Mouse (Mus musculus): ENCODE measurements at regions not wholly inside any gene's neighbourhood (a gene's known extent, or its start where the extent isn't known, plus 50 kb on each side); places are given as distances from the start of the nearest gene placed in this dataset.

DNA sequence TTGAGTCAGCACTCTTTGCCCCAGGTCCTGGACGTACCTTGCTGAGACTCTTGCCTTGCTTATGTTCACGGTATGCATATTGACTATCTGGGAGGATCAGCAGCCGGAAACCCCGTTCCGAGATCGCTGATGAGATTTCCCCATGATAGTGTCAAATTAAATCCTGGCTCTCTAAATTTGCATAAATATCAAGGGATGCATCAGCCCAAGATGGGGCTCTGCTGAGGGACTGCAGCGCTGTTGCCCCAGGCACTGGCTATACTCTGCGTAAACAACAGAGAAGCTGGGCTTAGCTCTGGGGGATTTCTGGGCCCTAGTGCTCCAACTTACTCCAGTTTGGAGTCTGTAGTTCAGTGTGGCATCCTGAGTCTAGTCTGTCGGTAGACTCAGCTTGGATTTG is 641.1 kb upstream of the Sox9 start:
- no peaks in the 10 kb centered on the region for H3K27me3 ChIP-seq (ENCODE audit: poor library complexity, severe bottlenecking)
- no peak for DNase-seq (ENCODE audit: extremely low spot score, low spot score)
- WGBS, result 82% methylated on average over 9 of the region's 9 CpGs

DNA sequence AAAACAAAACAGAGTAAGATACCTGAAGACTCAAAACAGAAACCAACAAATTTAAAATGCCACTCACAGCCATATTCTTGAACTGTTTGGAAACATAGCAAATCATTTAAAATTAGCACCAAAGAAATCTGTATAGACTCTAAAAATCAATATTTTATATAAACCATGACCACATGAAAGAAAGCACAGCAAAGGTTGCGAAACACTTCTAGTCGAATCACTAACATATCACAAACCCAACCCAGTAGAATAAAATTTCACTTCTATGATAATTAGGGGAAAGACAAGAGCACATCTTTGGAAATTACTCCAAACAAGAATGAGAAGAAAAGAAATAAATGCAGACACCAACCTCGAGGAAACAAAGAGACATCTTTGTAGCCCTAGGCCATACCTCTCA is 630.0 kb upstream of the Sox9 start:
- Histone ChIP-seq H3K4me1 (peaks cover 12% of the 10 kb centered on the region), H3K36me3 (replicated peaks) (no peaks in the 10 kb centered on the region), H3K27me3 (ENCODE audit: poor library complexity, severe bottlenecking) (no peaks in the 10 kb centered on the region), H3K27ac (no peak overlapping the region), H3K4me3 (no peak overlapping the region), H3K9me3 (peaks cover 3% of the 10 kb centered on the region; the same call in 1 of the 2 replicates)
- DNase-seq (ENCODE audit: extremely low spot score, low spot score), result no peak
- WGBS, result 89% methylated on average over 3 of the region's 3 CpGs

More for the DNA sequence above, 641.1 kb upstream of the Sox9 start:
- peaks cover 40% of the 10 kb centered on the region for H3K4me1 ChIP-seq
- no peaks in the 10 kb centered on the region for H3K9me3 ChIP-seq
- no peak overlapping the region for H3K4me3 ChIP-seq
- H3K36me3 ChIP-seq (replicated peaks), result no peaks in the 10 kb centered on the region
- no peak overlapping the region for H3K27ac ChIP-seq

DNA sequence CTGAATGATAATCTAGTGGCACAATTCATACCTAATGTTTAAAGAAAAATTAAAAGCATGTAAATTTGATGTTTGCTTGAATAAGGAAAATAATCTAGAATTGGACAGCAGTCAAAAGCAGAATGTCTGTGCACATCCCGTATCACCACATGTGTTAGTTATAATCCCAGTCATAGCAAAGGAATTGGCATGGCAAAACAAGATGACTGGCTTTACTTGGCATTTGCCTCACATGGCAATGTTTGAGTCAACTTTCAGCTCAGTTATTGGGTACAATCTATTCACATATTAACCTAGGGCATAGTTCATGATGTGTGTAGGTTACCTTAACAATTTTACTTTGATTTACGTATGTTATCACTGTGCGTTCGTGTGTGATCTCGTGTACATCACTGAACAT is 628.8 kb upstream of the Sox9 start:
- Histone ChIP-seq H3K4me1 (peaks cover 12% of the 10 kb centered on the region), H3K27ac (no peak overlapping the region), H3K4me3 (no peak overlapping the region), H3K9me3 (peaks cover 3% of the 10 kb centered on the region; the same call in 1 of the 2 replicates), H3K36me3 (replicated peaks) (no peaks in the 10 kb centered on the region), H3K27me3 (ENCODE audit: poor library complexity, severe bottlenecking) (no peaks in the 10 kb centered on the region)
- 94% methylated on average over 5 of the region's 5 CpGs for WGBS
- DNase-seq (ENCODE audit: extremely low spot score, low spot score), result no peak

DNA sequence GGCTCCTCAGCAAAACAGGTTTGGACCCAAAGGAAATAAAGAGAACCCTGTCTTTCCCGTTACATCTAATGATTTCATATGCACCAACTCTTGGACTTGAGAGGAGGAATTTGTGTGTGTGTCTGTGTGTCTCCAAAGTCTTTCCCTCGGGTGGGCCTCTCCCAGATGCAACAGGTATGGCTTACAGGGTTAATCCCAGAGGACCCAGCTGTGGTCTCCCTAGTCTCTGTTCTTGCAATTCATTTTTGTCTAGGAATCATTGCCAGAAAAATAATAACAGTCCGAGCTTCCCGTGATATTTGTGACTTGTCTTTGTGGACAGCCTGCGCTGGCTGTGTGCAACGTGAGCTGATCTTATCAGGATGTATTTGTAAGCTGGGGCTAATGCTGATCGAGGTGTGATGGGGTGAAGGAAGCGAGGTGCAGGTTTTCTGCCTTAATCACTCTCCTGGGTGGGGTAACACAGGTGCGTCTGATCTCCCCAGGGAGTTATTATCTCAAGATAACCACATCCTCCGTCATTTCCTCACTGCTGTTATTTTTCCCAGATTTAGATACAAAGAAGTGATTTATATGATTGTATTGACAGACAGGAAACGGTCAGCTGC is 627.2 kb upstream of the Sox9 start:
- no peak overlapping the region for H3K27ac ChIP-seq
- H3K27me3 ChIP-seq (ENCODE audit: poor library complexity, severe bottlenecking), result no peaks in the 10 kb centered on the region
- no peak overlapping the region for H3K4me3 ChIP-seq
- H3K9me3 ChIP-seq, result peaks cover 3% of the 10 kb centered on the region; the same call in 1 of the 2 replicates
- DNase-seq (ENCODE audit: extremely low spot score, low spot score), result no peak
- 69% methylated on average over 11 of the region's 11 CpGs for WGBS
- H3K36me3 ChIP-seq (replicated peaks), result no peaks in the 10 kb centered on the region
- H3K4me1 ChIP-seq, result peaks cover 12% of the 10 kb centered on the region

DNA sequence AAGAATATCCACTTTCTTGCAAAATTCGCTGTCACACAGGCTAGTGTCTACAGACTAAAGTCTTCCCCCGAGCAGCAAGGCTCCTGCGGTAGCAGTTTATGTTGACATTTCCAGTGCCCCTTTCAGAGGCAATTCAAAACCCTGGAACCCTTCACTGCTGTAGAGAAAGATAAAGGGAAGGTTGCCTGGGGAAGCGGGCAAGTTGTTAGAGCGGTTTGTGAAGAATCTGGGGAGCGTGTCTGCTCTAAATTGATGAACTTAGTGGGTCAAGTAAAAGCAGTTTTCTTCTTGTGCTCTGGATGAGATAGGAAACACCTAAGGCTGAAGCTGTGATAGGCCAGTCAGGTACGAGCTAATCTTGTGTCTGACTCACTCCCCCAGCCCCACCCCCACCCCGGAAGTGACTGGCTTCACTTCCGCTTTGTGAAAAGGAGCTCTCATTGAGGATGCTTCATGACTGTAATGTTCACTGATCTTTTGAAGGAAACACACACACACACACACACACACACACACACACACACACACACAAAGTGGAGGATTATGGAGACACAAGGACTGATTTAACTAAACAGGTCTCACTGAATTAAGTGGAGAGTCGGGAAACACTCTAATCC is 626.6 kb upstream of the Sox9 start:
- no peak overlapping the region for H3K27ac ChIP-seq
- 62% methylated on average over 10 of the region's 10 CpGs for WGBS
- H3K9me3 ChIP-seq, result peaks cover 3% of the 10 kb centered on the region; the same call in 1 of the 2 replicates
- H3K36me3 ChIP-seq (replicated peaks), result no peaks in the 10 kb centered on the region
- H3K4me1 ChIP-seq, result peaks cover 12% of the 10 kb centered on the region
- no peak for DNase-seq (ENCODE audit: extremely low spot score, low spot score)
- H3K27me3 ChIP-seq (ENCODE audit: poor library complexity, severe bottlenecking), result no peaks in the 10 kb centered on the region
- no peak overlapping the region for H3K4me3 ChIP-seq

DNA sequence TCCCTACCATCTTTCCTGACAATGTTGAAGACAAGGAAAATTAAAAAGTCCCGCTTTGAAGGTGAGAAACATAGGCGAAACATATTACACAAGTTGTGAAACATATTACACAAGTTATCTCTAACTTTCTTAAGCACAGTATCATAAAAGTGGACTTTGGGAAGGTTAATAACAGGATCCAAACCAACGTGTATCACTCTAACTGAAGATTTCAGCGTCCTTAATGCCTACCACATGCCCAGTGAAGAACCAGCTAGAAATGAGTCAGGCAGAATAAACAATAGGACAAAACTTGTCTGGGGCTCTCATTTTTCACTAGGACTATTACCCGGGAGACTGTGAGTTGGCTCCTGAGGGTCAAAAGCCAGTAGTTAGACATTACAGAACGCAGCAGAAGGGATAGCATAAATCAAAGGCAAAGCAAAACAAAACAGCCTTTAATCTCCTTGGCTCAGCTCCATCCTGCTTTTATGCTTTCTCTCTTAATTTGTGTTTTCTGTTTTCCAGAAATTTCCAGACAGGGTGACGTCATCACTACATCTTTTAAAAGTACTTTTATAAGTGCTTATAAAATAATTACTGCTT is 618.3 kb upstream of the Sox9 start:
- H3K27me3 ChIP-seq (ENCODE audit: poor library complexity, severe bottlenecking), result no peaks in the 10 kb centered on the region
- H3K4me3 ChIP-seq, result no peak overlapping the region
- H3K9me3 ChIP-seq, result no peaks in the 10 kb centered on the region
- no peak for DNase-seq (ENCODE audit: extremely low spot score, low spot score)
- H3K27ac ChIP-seq, result no peak overlapping the region
- H3K36me3 ChIP-seq (replicated peaks), result no peaks in the 10 kb centered on the region
- WGBS, result 70% methylated on average over 7 of the region's 7 CpGs
- peaks cover 4% of the 10 kb centered on the region; the same call in 1 of the 2 replicates for H3K4me1 ChIP-seq

DNA sequence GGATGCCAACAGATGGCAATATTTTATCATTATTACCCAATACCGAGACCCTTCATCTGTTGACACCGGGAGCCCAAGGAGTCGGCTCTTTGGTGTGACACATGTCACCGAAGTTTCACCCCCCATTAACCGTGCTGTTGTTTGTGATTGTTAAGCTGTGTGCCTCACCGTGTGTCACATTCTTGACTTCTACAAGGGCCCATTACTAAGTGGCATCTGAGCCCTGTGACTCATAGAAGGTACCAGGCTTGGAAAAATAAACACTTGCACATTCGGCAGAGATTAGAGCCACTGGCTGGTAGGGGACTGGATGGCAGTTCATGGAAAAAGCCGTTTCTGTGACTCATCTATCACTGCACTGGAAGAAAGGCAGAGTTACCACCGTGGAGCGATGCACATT is 608.4 kb upstream of the Sox9 start:
- H3K27me3 ChIP-seq (ENCODE audit: poor library complexity, severe bottlenecking), result no peaks in the 10 kb centered on the region
- H3K36me3 ChIP-seq (replicated peaks), result no peaks in the 10 kb centered on the region
- H3K4me1 ChIP-seq, result no peaks in the 10 kb centered on the region
- 89% methylated on average over 10 of the region's 10 CpGs for WGBS
- no peaks in the 10 kb centered on the region for H3K9me3 ChIP-seq
- no peak for DNase-seq (ENCODE audit: extremely low spot score, low spot score)
- no peak overlapping the region for H3K27ac ChIP-seq
- H3K4me3 ChIP-seq, result no peak overlapping the region

DNA sequence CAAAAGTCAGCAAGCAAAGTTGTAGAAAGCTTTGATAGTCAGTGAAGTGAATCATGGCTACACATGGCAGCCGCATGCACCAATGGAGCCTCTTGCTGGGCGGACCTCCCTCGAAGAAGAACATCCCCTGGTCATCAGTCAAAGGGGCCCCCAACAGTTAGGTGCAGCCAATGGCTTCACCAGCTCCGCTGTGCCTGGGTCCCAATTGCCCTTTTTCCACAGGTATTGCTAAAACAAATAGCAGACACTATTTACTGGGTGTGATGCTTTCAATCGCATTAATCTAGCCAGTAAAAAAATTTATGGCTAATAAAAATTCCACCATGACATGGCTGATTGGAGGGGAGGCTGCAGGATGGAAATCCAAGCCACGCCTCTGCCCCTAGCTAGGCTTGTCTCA is 606.7 kb upstream of the Sox9 start:
- WGBS, result 95% methylated on average over 6 of the region's 6 CpGs
- no peak overlapping the region for H3K4me3 ChIP-seq
- no peak for DNase-seq (ENCODE audit: extremely low spot score, low spot score)

DNA sequence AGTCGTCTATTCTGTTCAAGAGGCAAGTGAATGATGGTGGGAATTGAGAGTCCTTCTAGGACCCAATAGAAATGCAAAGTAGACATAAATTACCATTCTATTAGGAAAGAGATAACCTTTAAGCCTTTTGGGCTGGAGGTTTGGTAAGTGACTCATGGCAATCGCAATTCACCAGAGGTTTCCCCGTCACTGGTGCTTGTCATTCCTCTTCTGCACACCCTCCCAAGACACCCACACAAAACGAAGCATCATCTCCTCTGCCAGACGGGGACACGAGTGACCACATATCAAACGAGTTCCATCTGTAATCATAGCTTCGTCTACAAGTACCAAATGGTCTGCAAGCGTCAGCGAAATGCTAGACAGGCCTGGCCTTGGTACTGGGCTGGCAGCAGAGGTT is 601.4 kb upstream of the Sox9 start:
- no peak overlapping the region for H3K4me3 ChIP-seq
- no peaks in the 10 kb centered on the region for H3K36me3 ChIP-seq (replicated peaks)
- no peaks in the 10 kb centered on the region for H3K27me3 ChIP-seq (ENCODE audit: poor library complexity, severe bottlenecking)
- H3K9me3 ChIP-seq, result no peaks in the 10 kb centered on the region
- no peak for DNase-seq (ENCODE audit: extremely low spot score, low spot score)
- WGBS, result 89% methylated on average over 10 of the region's 10 CpGs
- H3K27ac ChIP-seq, result no peak overlapping the region
- H3K4me1 ChIP-seq, result no peaks in the 10 kb centered on the region

More for the DNA sequence above, 606.7 kb upstream of the Sox9 start:
- Histone ChIP-seq H3K27ac (no peak overlapping the region), H3K36me3 (replicated peaks) (no peaks in the 10 kb centered on the region), H3K27me3 (ENCODE audit: poor library complexity, severe bottlenecking) (no peaks in the 10 kb centered on the region), H3K9me3 (no peaks in the 10 kb centered on the region), H3K4me1 (no peaks in the 10 kb centered on the region)

DNA sequence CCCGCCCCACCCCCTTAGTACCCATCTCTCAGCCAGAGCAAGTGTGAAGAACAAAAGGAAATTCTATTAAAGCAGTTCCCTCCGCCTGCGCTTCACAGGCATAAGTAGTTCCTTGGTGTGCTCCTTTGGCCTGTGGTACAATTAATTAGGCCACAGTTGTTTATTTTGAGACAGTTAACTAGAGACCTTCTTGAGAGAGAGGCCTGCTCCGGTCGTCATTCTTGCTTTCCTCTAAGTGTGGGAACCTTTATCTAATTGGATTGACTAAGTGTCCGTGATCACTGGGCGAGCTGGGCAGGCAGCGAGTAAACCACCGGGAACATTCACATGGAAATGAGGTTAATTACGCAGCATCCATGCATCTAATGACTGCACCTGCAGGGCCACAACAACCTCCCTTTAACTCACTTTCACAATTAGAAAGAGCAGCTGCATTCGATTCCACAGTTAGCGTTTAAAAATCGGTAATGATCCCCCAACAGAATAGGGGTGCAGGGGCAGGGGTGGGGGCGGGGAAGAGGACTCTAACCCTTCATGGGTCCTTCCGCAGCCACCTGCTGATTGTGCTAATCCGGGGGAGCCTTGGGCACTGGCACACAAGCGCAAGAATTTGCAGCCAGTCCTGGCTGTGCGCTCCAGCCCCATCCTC is 584.3 kb upstream of the Sox9 start:
- H3K36me3 ChIP-seq (replicated peaks), result no peaks in the 10 kb centered on the region
- peak overlapping the region; percentile 79 for H3K27ac ChIP-seq
- no peaks in the 10 kb centered on the region for H3K9me3 ChIP-seq
- H3K27me3 ChIP-seq (ENCODE audit: poor library complexity, severe bottlenecking), result peaks cover 58% of the 10 kb centered on the region
- peak overlapping the region; percentile 22 for H3K4me3 ChIP-seq
- WGBS, result 3% methylated on average over 18 of the region's 18 CpGs
- H3K4me1 ChIP-seq, result peaks cover 26% of the 10 kb centered on the region
- DNase-seq (ENCODE audit: extremely low spot score, low spot score), result peak; percentile 66

DNA sequence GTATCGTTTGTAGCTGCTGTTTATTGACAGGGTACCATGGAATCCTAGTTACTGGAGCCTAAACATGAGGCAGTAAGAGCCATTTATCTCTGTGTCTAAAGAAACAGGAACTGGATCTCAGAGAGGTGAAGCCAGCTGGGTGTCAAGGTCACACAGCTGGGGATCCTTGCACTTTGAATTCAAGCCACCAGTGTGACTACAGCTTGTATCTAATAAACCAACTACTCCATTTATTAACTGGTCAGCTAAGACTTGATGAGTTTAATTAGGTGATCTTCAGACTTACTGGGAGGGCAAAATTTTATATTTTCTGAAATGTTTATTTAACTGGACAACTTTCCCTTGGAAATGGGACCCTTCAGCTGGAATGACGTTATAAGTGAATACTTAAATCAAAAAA is 577.5 kb upstream of the Sox9 start:
- DNase-seq (ENCODE audit: extremely low spot score, low spot score), result no peak
- WGBS, result 68% methylated on average over 2 of the region's 2 CpGs
- Histone ChIP-seq H3K9me3 (no peaks in the 10 kb centered on the region), H3K4me1 (peaks cover 17% of the 10 kb centered on the region), H3K4me3 (no peak overlapping the region), H3K36me3 (replicated peaks) (no peaks in the 10 kb centered on the region), H3K27ac (no peak overlapping the region), H3K27me3 (ENCODE audit: poor library complexity, severe bottlenecking) (peaks cover 29% of the 10 kb centered on the region)

DNA sequence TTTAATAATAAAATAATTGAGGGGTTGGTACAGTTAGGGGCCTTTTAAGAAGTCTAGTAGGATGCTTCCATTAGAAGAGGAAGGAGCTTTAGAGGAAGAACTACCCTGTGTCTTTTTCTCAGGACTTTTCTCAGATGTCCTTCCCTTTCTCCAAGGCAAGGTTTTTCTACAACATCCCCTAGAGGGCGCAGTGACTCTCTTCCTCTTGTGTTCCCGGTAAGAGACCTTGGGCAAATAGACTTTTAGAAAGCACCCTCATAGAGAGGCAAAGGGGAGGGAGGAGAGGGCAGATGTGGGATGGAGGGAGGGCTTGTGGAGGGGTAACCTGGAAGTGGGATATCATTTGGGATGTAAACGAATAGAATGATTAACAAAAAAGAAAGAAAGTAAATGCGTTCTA is 572.6 kb upstream of the Sox9 start:
- DNase-seq (ENCODE audit: extremely low spot score, low spot score), result peak; percentile 42
- Histone ChIP-seq H3K4me1 (peaks cover 9% of the 10 kb centered on the region), H3K27ac (peak overlapping the region; percentile 45; the same call in 1 of the 2 replicates), H3K9me3 (no peaks in the 10 kb centered on the region), H3K4me3 (no peak overlapping the region), H3K27me3 (ENCODE audit: poor library complexity, severe bottlenecking) (no peaks in the 10 kb centered on the region), H3K36me3 (replicated peaks) (no peaks in the 10 kb centered on the region)
- WGBS, result 32% methylated on average over 4 of the region's 4 CpGs

Data from forebrain, embryonic 10.5 days (tissue).